Mouse (Mus musculus): Measurements from ENCODE around the gene Olfr1002. TPM values are rescaled to one million over a fixed set of nuclear protein-coding genes. Genes with fewer than 3 reads are reported as not detected.
"Not testable (repeated sequence)": the region's sequence is repeated elsewhere in the genome, so short reads cannot be mapped to it uniquely, and the experiment has no call there.

The Olfr1002 gene
- not detected in 2 replicates for polyA plus RNA-seq (2016; fragmentation: Nextera tagmentation; extraction: Ambion mirVana)

GRCm38 (mm10) chr2:85650604-85651003 is at the start of gene Olfr1002:
Olfr1002 (minus strand) TSS chr2:85650704.
- Histone ChIP-seq H3K27me3 (no peaks in the 10 kb centered on the region), H3K4me2 (no peak within 1 kb of the TSS), H3K9me3 (no peaks in the 10 kb centered on the region), H3K4me1 (no peaks in the 10 kb centered on the region), H3K36me3 (replicated peaks) (no peaks in the 10 kb centered on the region), H3K4me3 (replicated peaks) (no peak within 1 kb of the TSS), H3K9ac (no peak within 1 kb of the TSS), H3K27ac (no peak within 1 kb of the TSS)
- 90% methylated on average over 1 of the region's 1 CpGs for WGBS
- ATAC-seq (ENCODE audit: low FRiP score): no peak

- Histone ChIP-seq H3K9me3 (no peaks in the 10 kb centered on the region), H3K4me2 (no peak within 1 kb of the TSS), H3K27me3 (no peaks in the 10 kb centered on the region), H3K36me3 (replicated peaks) (no peaks in the 10 kb centered on the region), H3K27ac (no peak within 1 kb of the TSS), H3K4me3 (replicated peaks) (no peak within 1 kb of the TSS), H3K4me1 (no peaks in the 10 kb centered on the region), H3K9ac (no peak within 1 kb of the TSS)
- no peak for ATAC-seq (ENCODE audit: low FRiP score)
Observed at GRCm38 (mm10) chr2:85689131-85689530, 38.6 kb upstream of the Olfr1002 start, which contains the start of gene Olfr1008. Olfr1008 (plus strand) TSS chr2:85689431.

GRCm38 (mm10) chr2:85678667-85679066 is 28.2 kb upstream of the Olfr1002 start, which contains the start of gene Olfr1006:
Olfr1006 (minus strand) TSS chr2:85678767.
- no peaks in the 10 kb centered on the region for H3K36me3 ChIP-seq (replicated peaks)
- no peak for ATAC-seq (ENCODE audit: low FRiP score)
- H3K9me3 ChIP-seq: no peaks in the 10 kb centered on the region
- no peak within 1 kb of the TSS for H3K9ac ChIP-seq
- no peak within 1 kb of the TSS for H3K4me2 ChIP-seq
- no peaks in the 10 kb centered on the region for H3K27me3 ChIP-seq
- H3K4me1 ChIP-seq: no peaks in the 10 kb centered on the region
- H3K27ac ChIP-seq: no peak within 1 kb of the TSS
- H3K4me3 ChIP-seq (replicated peaks): no peak within 1 kb of the TSS

GRCm38 (mm10) chr2:85664355-85664754 is 13.9 kb upstream of the Olfr1002 start, which contains the start of gene Olfr154:
Olfr154 (minus strand) TSS chr2:85664455.
- H3K27ac ChIP-seq; H3K4me3 ChIP-seq (replicated peaks); H3K4me1 ChIP-seq; H3K4me2 ChIP-seq; H3K9me3 ChIP-seq; H3K9ac ChIP-seq; H3K27me3 ChIP-seq; H3K36me3 ChIP-seq (replicated peaks); ATAC-seq (ENCODE audit: low FRiP score): not testable (repeated sequence)

- no peak within 1 kb of the TSS for H3K4me3 ChIP-seq (replicated peaks)
- no peak for ATAC-seq (ENCODE audit: low FRiP score)
- no peaks in the 10 kb centered on the region for H3K4me1 ChIP-seq
- no peaks in the 10 kb centered on the region for H3K27me3 ChIP-seq
- no peak within 1 kb of the TSS for H3K27ac ChIP-seq
- H3K36me3 ChIP-seq (replicated peaks): no peaks in the 10 kb centered on the region
- no peak within 1 kb of the TSS for H3K9ac ChIP-seq
- no peak within 1 kb of the TSS for H3K4me2 ChIP-seq
- WGBS: 88% methylated on average over 1 of the region's 1 CpGs
- no peaks in the 10 kb centered on the region for H3K9me3 ChIP-seq
Observed at GRCm38 (mm10) chr2:85611803-85612202, 38.7 kb downstream of the Olfr1002 start, which contains the start of gene Olfr1000. Olfr1000 (minus strand) TSS chr2:85611903.

Other genes starting within 250 kb of the Olfr1002 start
- not detected in 2 replicates for gene Olfr992, start 241.2 kb downstream of the Olfr1002 start, polyA plus RNA-seq (2016; fragmentation: Nextera tagmentation; extraction: Ambion mirVana)
- gene Olfr993, start 235.8 kb downstream of the Olfr1002 start, polyA plus RNA-seq (2016; fragmentation: Nextera tagmentation; extraction: Ambion mirVana): not detected in 2 replicates
- not detected in 2 replicates for gene Olfr994, start 214.3 kb downstream of the Olfr1002 start, polyA plus RNA-seq (2016; fragmentation: Nextera tagmentation; extraction: Ambion mirVana)
- not detected in 2 replicates for gene Olfr995, start 207.1 kb downstream of the Olfr1002 start, polyA plus RNA-seq (2016; fragmentation: Nextera tagmentation; extraction: Ambion mirVana)
- not detected in 2 replicates for gene 4833423E24Rik, start 131.7 kb downstream of the Olfr1002 start, polyA plus RNA-seq (2016; fragmentation: Nextera tagmentation; extraction: Ambion mirVana)
- gene Olfr996, start 71.5 kb downstream of the Olfr1002 start, polyA plus RNA-seq (2016; fragmentation: Nextera tagmentation; extraction: Ambion mirVana): not detected in 2 replicates
- not detected in 2 replicates for gene Olfr998, start 61.8 kb downstream of the Olfr1002 start, polyA plus RNA-seq (2016; fragmentation: Nextera tagmentation; extraction: Ambion mirVana)
- gene Olfr1000, start 38.8 kb downstream of the Olfr1002 start, polyA plus RNA-seq (2016; fragmentation: Nextera tagmentation; extraction: Ambion mirVana): not detected in 2 replicates
- gene Olfr154, start 13.8 kb upstream of the Olfr1002 start, polyA plus RNA-seq (2016; fragmentation: Nextera tagmentation; extraction: Ambion mirVana): not detected in 2 replicates
- not detected in 2 replicates for gene Olfr1006, start 28.1 kb upstream of the Olfr1002 start, polyA plus RNA-seq (2016; fragmentation: Nextera tagmentation; extraction: Ambion mirVana)
- gene Olfr1008, start 38.7 kb upstream of the Olfr1002 start, polyA plus RNA-seq (2016; fragmentation: Nextera tagmentation; extraction: Ambion mirVana): not detected in 2 replicates
- gene Olfr1009, start 64.7 kb upstream of the Olfr1002 start, polyA plus RNA-seq (2016; fragmentation: Nextera tagmentation; extraction: Ambion mirVana): not detected in 2 replicates
- gene Olfr1012, start 112.1 kb upstream of the Olfr1002 start, polyA plus RNA-seq (2016; fragmentation: Nextera tagmentation; extraction: Ambion mirVana): not detected in 2 replicates
- gene Olfr1013, start 116.4 kb upstream of the Olfr1002 start, polyA plus RNA-seq (2016; fragmentation: Nextera tagmentation; extraction: Ambion mirVana): not detected in 2 replicates
- gene Olfr1014, start 122.0 kb upstream of the Olfr1002 start, polyA plus RNA-seq (2016; fragmentation: Nextera tagmentation; extraction: Ambion mirVana): not detected in 2 replicates
- not detected in 2 replicates for gene Olfr1015, start 131.3 kb upstream of the Olfr1002 start, polyA plus RNA-seq (2016; fragmentation: Nextera tagmentation; extraction: Ambion mirVana)
- gene Olfr1016, start 151.8 kb upstream of the Olfr1002 start, polyA plus RNA-seq (2016; fragmentation: Nextera tagmentation; extraction: Ambion mirVana): not detected in 2 replicates
- not detected in 2 replicates for gene Olfr1018, start 167.8 kb upstream of the Olfr1002 start, polyA plus RNA-seq (2016; fragmentation: Nextera tagmentation; extraction: Ambion mirVana)
- gene Olfr1019, start 194.8 kb upstream of the Olfr1002 start, polyA plus RNA-seq (2016; fragmentation: Nextera tagmentation; extraction: Ambion mirVana): not detected in 2 replicates
- gene Olfr1020, start 196.3 kb upstream of the Olfr1002 start, polyA plus RNA-seq (2016; fragmentation: Nextera tagmentation; extraction: Ambion mirVana): not detected in 2 replicates
- gene Olfr1022, start 217.9 kb upstream of the Olfr1002 start, polyA plus RNA-seq (2016; fragmentation: Nextera tagmentation; extraction: Ambion mirVana): not detected in 2 replicates
- gene Olfr1023, start 234.9 kb upstream of the Olfr1002 start, polyA plus RNA-seq (2016; fragmentation: Nextera tagmentation; extraction: Ambion mirVana): not detected in 2 replicates